In genomic region chr6:9534395-9534794, GRCm38 (mm10) we compare ENCODE assay signal across 20 mouse cellular contexts.
DNase-seq lines count a peak whose midpoint lies in the region; ATAC-seq and TF ChIP-seq lines count a peak whose summit lies in the region.
"Had no signal": no experiment of that assay in that cellular context is flagged by ENCODE, and none has a peak within 500 bp of the region (broad histone marks: within the 10 kb centered on the region; RNA-seq: fewer than 3 reads in every experiment).

No protein-coding gene starts in this region.

- 76% methylated on average over 3 of the region's 3 CpGs for WGBS in forebrain, embryonic 14.5 days
- 75% methylated on average over 3 of the region's 3 CpGs for WGBS in forebrain, embryonic 11.5 days
- WGBS in midbrain, embryonic 14.5 days = 78% methylated on average over 3 of the region's 3 CpGs
- WGBS in midbrain, embryonic 10.5 days = 81% methylated on average over 3 of the region's 3 CpGs
- WGBS in forebrain, embryonic 16.5 days = 64% methylated on average over 3 of the region's 3 CpGs
- WGBS in cerebellum, adult 2 months = 77% methylated on average over 3 of the region's 3 CpGs

- ATAC-seq in forebrain, embryonic 14.5 days = no peak
- ATAC-seq in forebrain, embryonic 11.5 days (replicated peaks; ENCODE audit: low FRiP score) = no peak
- ATAC-seq in midbrain, embryonic 14.5 days (ENCODE audit: low FRiP score, low TSS enrichment) = no peak
- ATAC-seq in forebrain, embryonic 16.5 days = peak; percentile 47; the same call in 1 of the 2 replicates

- H3K4me3 ChIP-seq in forebrain, embryonic 14.5 days (ENCODE audit: low read depth, low read length) = no peak overlapping the region
- no peak overlapping the region for H3K4me3 ChIP-seq in forebrain, embryonic 11.5 days (ENCODE audit: low read depth, low read length)
- no peak overlapping the region for H3K4me3 ChIP-seq in midbrain, embryonic 14.5 days (replicated peaks; ENCODE audit: low read depth, low read length)
- no peak overlapping the region for H3K4me3 ChIP-seq in midbrain, embryonic 10.5 days
- H3K4me3 ChIP-seq in forebrain, embryonic 16.5 days (replicated peaks; ENCODE audit: low read length) = no peak overlapping the region
- no peak overlapping the region for H3K4me3 ChIP-seq in cerebellum, adult 2 months (replicated peaks; ENCODE audit: insufficient read depth, low read depth, low read length)
- H3K4me3 ChIP-seq: embryonic facial prominence, embryonic 13.5 days; embryonic facial prominence, embryonic 15.5 days; erythroblast, embryonic 14.5 days had no signal

- no peak overlapping the region for H3K9ac ChIP-seq in forebrain, embryonic 14.5 days (ENCODE audit: low read length)
- H3K9ac ChIP-seq in forebrain, embryonic 11.5 days (ENCODE audit: low read length) = no peak overlapping the region
- H3K9ac ChIP-seq in midbrain, embryonic 14.5 days (replicated peaks; ENCODE audit: low read length) = no peak overlapping the region
- H3K9ac ChIP-seq in forebrain, embryonic 16.5 days (replicated peaks; ENCODE audit: low read depth, low read length) = no peak overlapping the region
- H3K9ac ChIP-seq: embryonic facial prominence, embryonic 13.5 days; embryonic facial prominence, embryonic 15.5 days had no signal

- no peak for TF ChIP-seq POLR2A in brain, embryonic 14.5 days (IDR thresholded peaks at IDR 0.05; ENCODE audit: borderline replicate concordance, extremely low read depth, insufficient read depth, insufficient read length, poor library complexity, severe bottlenecking)
- no peak for TF ChIP-seq POLR2A in cerebellum, adult 2 months (IDR thresholded peaks at IDR 0.05; ENCODE audit: borderline replicate concordance, insufficient read depth, low read length)

- TF ChIP-seq CTCF in brain, embryonic 14.5 days (IDR thresholded peaks at IDR 0.05; ENCODE audit: borderline replicate concordance, extremely low read depth, insufficient read depth, insufficient read length) = no peak
- no peak for TF ChIP-seq CTCF in cerebellum, adult 2 months (IDR thresholded peaks at IDR 0.05; ENCODE audit: borderline replicate concordance, insufficient read depth, low read depth, low read length)

- no peaks in the 10 kb centered on the region for H3K27me3 ChIP-seq in forebrain, embryonic 14.5 days (replicated peaks; ENCODE audit: control insufficient read depth, insufficient read depth, low read length)
- H3K27me3 ChIP-seq in forebrain, embryonic 11.5 days (ENCODE audit: control insufficient read depth, insufficient read depth, low read length) = no peaks in the 10 kb centered on the region
- no peaks in the 10 kb centered on the region for H3K27me3 ChIP-seq in midbrain, embryonic 14.5 days (ENCODE audit: control insufficient read depth, insufficient read depth, low read length)
- no peaks in the 10 kb centered on the region for H3K27me3 ChIP-seq in midbrain, embryonic 10.5 days (ENCODE audit: low read depth, poor library complexity, severe bottlenecking)
- no peaks in the 10 kb centered on the region for H3K27me3 ChIP-seq in forebrain, embryonic 16.5 days (replicated peaks; ENCODE audit: control insufficient read depth, insufficient read depth, low read length)
- no peaks in the 10 kb centered on the region for H3K27me3 ChIP-seq in cerebellum, adult 2 months (ENCODE audit: control insufficient read depth, insufficient read depth, low read length)
- H3K27me3 ChIP-seq: embryonic facial prominence, embryonic 13.5 days; embryonic facial prominence, embryonic 15.5 days had no signal

- H3K9me3 ChIP-seq in forebrain, embryonic 14.5 days (replicated peaks; ENCODE audit: control insufficient read depth, low read length) = no peaks in the 10 kb centered on the region
- no peaks in the 10 kb centered on the region for H3K9me3 ChIP-seq in forebrain, embryonic 11.5 days (ENCODE audit: control insufficient read depth, low read length)
- no peaks in the 10 kb centered on the region for H3K9me3 ChIP-seq in midbrain, embryonic 14.5 days (ENCODE audit: control insufficient read depth, low read length)
- H3K9me3 ChIP-seq in midbrain, embryonic 10.5 days (replicated peaks) = no peaks in the 10 kb centered on the region
- H3K9me3 ChIP-seq in forebrain, embryonic 16.5 days (ENCODE audit: control insufficient read depth, low read length) = no peaks in the 10 kb centered on the region
- H3K9me3 ChIP-seq: embryonic facial prominence, embryonic 13.5 days; embryonic facial prominence, embryonic 15.5 days had no signal

- no peak overlapping the region for H3K27ac ChIP-seq in forebrain, embryonic 14.5 days (ENCODE audit: low read depth, low read length)
- no peak overlapping the region for H3K27ac ChIP-seq in forebrain, embryonic 11.5 days (ENCODE audit: low read depth, low read length)
- no peak overlapping the region for H3K27ac ChIP-seq in midbrain, embryonic 14.5 days (replicated peaks; ENCODE audit: low read depth, low read length)
- no peak overlapping the region for H3K27ac ChIP-seq in midbrain, embryonic 10.5 days (replicated peaks)
- H3K27ac ChIP-seq in forebrain, embryonic 16.5 days (ENCODE audit: low read length) = no peak overlapping the region
- H3K27ac ChIP-seq in cerebellum, adult 2 months (ENCODE audit: insufficient read depth, low read length) = no peak overlapping the region
- H3K27ac ChIP-seq: embryonic facial prominence, embryonic 13.5 days; embryonic facial prominence, embryonic 15.5 days had no signal

- H3K4me1 ChIP-seq in forebrain, embryonic 14.5 days (ENCODE audit: control insufficient read depth, insufficient read depth, low read length) = no peaks in the 10 kb centered on the region
- no peaks in the 10 kb centered on the region for H3K4me1 ChIP-seq in forebrain, embryonic 11.5 days (replicated peaks; ENCODE audit: control insufficient read depth, insufficient read depth, low read length)
- H3K4me1 ChIP-seq in midbrain, embryonic 14.5 days (ENCODE audit: control insufficient read depth, insufficient read depth, low read length) = no peaks in the 10 kb centered on the region
- no peaks in the 10 kb centered on the region for H3K4me1 ChIP-seq in midbrain, embryonic 10.5 days
- H3K4me1 ChIP-seq in forebrain, embryonic 16.5 days (replicated peaks; ENCODE audit: control insufficient read depth, insufficient read depth, low read length) = no peaks in the 10 kb centered on the region
- no peaks in the 10 kb centered on the region for H3K4me1 ChIP-seq in cerebellum, adult 2 months (ENCODE audit: control insufficient read depth, insufficient read depth, low read length)
- H3K4me1 ChIP-seq: embryonic facial prominence, embryonic 13.5 days; embryonic facial prominence, embryonic 15.5 days had no signal

- H3K36me3 ChIP-seq in forebrain, embryonic 14.5 days (ENCODE audit: control insufficient read depth, insufficient read depth, low read length) = no peaks in the 10 kb centered on the region
- no peaks in the 10 kb centered on the region for H3K36me3 ChIP-seq in forebrain, embryonic 11.5 days (ENCODE audit: control insufficient read depth, insufficient read depth, low read length)
- no peaks in the 10 kb centered on the region for H3K36me3 ChIP-seq in midbrain, embryonic 14.5 days (ENCODE audit: control insufficient read depth, insufficient read depth, low read length)
- H3K36me3 ChIP-seq in midbrain, embryonic 10.5 days = no peaks in the 10 kb centered on the region
- H3K36me3 ChIP-seq in forebrain, embryonic 16.5 days (ENCODE audit: control insufficient read depth, insufficient read depth) = no peaks in the 10 kb centered on the region
- H3K36me3 ChIP-seq: embryonic facial prominence, embryonic 13.5 days; embryonic facial prominence, embryonic 15.5 days had no signal

- H3K4me2 ChIP-seq in forebrain, embryonic 14.5 days (ENCODE audit: low read length) = no peak overlapping the region
- no peak overlapping the region for H3K4me2 ChIP-seq in forebrain, embryonic 11.5 days (ENCODE audit: low read depth, low read length, severe bottlenecking)
- no peak overlapping the region for H3K4me2 ChIP-seq in midbrain, embryonic 14.5 days (ENCODE audit: low read length)
- H3K4me2 ChIP-seq in forebrain, embryonic 16.5 days (ENCODE audit: low read length) = no peak overlapping the region
- H3K4me2 ChIP-seq: embryonic facial prominence, embryonic 13.5 days; embryonic facial prominence, embryonic 15.5 days had no signal

- peak; percentile 15 for DNase-seq in forebrain, embryonic 14.5 days (ENCODE audit: low spot score)
- DNase-seq in forebrain, embryonic 11.5 days (ENCODE audit: low spot score) = no peak
- DNase-seq in midbrain, embryonic 14.5 days = peak; percentile 15
- no peak for DNase-seq in midbrain, embryonic 10.5 days (ENCODE audit: low spot score)
- peak; percentile 34 for DNase-seq in brain, embryonic 14.5 days (ENCODE audit: low read depth)
- no peak for DNase-seq in cerebellum, adult 2 months
- no peak for DNase-seq in kidney, postnatal 14 days
- DNase-seq: adrenal gland, adult 2 months; adrenal gland, postnatal 10 days; adrenal gland, postnatal 25 days; cerebellum, adult 11-12 months; cerebellum, adult 8-10 months; cerebellum, adult 9-11 months; cerebellum, postnatal 14 days; cerebellum, postnatal 36 days; embryo, embryonic 11 days had no signal

Comparison
In these comparisons a context has a peak if more than half of its experiments do, and no peak if none do; other contexts are left out.
1. DNase-seq: peak in forebrain, embryonic 14.5 days (single experiment), midbrain, embryonic 14.5 days (single experiment) and brain, embryonic 14.5 days (single experiment); none in forebrain, embryonic 11.5 days (single experiment), midbrain, embryonic 10.5 days (single experiment), cerebellum, adult 2 months (0 of 2) and kidney, postnatal 14 days (single experiment).